Mouse (Mus musculus) granulocyte monocyte progenitor cell, adult 5-6 weeks (primary cell): Measurements from ENCODE around the gene Nfix. TPM values are rescaled to one million over a fixed set of nuclear protein-coding genes. Genes with fewer than 3 reads are reported as not detected.
A peak's percentile ranks its signal among the peaks of the same experiment; 100 is the strongest.

Experiments used
- ATAC-seq: replicated peaks from 2 replicates; pipeline ENCODE4 v1.8.0; 2016; ENCODE audit warnings: mild to moderate bottlenecking, moderate TSS enrichment, inconsistent platforms; ENCODE audit not compliant: poor library complexity, severe bottlenecking
- total RNA-seq, 2 experiments: library from RNA; stranded (forward) in 1 of 2; stranded (reverse) in 1 of 2; fragments of 200-712, 200-1000 nt in 1 of 2; fragments of >200 nt in 1 of 2; fragmentation: Nextera tagmentation in 1 of 2; gene quantifications; 2 replicates each; pipeline ENCODE4 v1.2.3; 2014 to 2017

Nfix gene
- total RNA-seq, 2 experiments from 2014 or later: 12.8 to 25.7 TPM

GRCm38 (mm10) chr8:84724683-84725082 is 75.5 kb downstream of the Nfix start:
- ATAC-seq: no peak

GRCm38 (mm10) chr8:84723571-84723900 is 76.6 kb downstream of the Nfix start:
- 0 out of 2 replicates have a peak, but pooled peaks have one; percentile 4 for ATAC-seq

DNA sequence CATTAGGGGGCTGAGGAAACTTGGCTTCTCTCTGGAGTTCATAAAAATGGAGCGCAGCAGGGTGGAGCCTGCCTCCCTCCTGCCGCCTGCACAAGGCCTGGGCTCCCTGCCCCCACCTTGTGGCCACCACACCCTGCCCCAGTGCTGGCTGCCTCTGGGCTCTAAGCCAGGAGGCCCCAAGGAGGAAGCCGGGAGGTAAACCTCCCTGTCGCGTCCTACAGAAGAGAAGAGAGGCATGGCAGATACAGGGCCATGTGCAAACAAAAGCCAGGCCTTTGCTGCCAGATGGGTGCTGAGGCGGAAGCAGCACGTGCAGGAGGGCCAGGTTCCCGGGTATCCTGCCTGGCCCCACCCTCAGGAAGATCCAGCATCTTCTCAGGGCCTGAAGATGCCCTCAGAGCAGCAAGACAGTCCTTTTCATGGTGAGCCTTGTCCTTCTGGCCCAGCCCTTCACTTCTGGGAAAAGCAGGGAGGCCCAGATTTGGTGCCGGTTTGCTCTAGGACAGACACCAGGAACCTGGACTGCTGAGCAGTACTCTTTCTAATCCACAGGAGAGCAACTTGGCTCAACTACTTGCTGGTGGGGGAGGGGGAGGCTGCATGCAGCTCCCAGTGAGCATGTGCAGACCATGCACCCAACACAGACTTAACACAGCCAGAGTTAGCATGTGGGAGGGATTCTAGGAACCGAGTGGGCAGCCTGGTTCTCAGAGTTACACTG is 77.1 kb downstream of the Nfix start, which contains the start of gene G430095P16Rik:
TSS of gene G430095P16Rik (plus strand) at position 158 of the 721 bp plus-strand sequence.
- ATAC-seq: peak; percentile 84

- no peak for ATAC-seq
Observed at GRCm38 (mm10) chr8:84722530-84722849, 77.7 kb downstream of the Nfix start.

GRCm38 (mm10) chr8:84718959-84719690 is 81.0 kb downstream of the Nfix start:
- no peak for ATAC-seq

DNA sequence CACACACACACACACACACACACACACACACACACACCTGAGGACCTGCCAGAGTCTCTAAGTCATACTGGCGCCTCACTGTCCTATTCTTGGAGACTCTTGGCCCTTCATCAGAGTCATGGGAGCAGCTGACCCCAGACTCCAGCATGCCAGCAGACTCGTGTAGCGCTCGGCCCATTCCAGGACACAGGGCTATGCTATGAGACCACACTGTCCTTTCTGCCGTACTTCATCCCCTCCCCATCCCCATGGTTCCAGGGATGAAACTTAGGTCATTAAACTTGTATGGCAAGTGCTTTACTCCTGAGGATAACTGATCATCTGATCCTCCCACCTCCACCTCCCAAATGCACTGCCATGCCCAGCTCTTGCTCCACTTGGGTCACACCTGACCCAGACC is 81.7 kb downstream of the Nfix start:
- no peak for ATAC-seq

GRCm38 (mm10) chr8:84716790-84717189 is 83.4 kb downstream of the Nfix start:
- ATAC-seq: no peak

- ATAC-seq: no peak
Observed at GRCm38 (mm10) chr8:84715893-84716468, 84.2 kb downstream of the Nfix start.

- no peak for ATAC-seq
Observed at GRCm38 (mm10) chr8:84714161-84714560, 86.0 kb downstream of the Nfix start.

DNA sequence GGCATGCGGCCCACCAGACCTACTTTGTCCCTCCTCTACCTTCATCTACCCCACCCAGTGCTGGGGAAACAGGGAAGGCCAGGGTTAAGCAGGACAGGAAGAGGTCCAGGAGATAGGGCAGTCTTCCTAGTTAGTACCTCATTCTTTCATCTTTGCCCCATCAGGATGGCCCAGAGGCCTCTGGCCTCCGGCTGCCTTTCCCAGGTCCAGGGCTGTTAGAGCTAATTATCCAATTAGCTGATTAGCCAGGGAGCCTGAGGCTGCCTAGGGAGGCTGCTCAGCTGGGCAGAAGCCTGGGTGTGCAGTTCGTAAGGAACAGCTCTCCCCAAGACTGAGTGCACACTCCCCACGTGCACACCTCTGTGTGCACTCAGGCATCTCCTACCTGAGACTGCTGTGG is 86.8 kb downstream of the Nfix start:
- ATAC-seq: no peak

- no peak for ATAC-seq
Observed at GRCm38 (mm10) chr8:84712759-84713120, 87.4 kb downstream of the Nfix start.

GRCm38 (mm10) chr8:84711933-84712758 is 88.0 kb downstream of the Nfix start:
- peak; percentile 34; the same call in 1 of the 2 replicates for ATAC-seq

GRCm38 (mm10) chr8:84711312-84711711 is 88.8 kb downstream of the Nfix start:
- ATAC-seq: no peak

GRCm38 (mm10) chr8:84709931-84710330 is 90.2 kb downstream of the Nfix start:
- no peak for ATAC-seq

DNA sequence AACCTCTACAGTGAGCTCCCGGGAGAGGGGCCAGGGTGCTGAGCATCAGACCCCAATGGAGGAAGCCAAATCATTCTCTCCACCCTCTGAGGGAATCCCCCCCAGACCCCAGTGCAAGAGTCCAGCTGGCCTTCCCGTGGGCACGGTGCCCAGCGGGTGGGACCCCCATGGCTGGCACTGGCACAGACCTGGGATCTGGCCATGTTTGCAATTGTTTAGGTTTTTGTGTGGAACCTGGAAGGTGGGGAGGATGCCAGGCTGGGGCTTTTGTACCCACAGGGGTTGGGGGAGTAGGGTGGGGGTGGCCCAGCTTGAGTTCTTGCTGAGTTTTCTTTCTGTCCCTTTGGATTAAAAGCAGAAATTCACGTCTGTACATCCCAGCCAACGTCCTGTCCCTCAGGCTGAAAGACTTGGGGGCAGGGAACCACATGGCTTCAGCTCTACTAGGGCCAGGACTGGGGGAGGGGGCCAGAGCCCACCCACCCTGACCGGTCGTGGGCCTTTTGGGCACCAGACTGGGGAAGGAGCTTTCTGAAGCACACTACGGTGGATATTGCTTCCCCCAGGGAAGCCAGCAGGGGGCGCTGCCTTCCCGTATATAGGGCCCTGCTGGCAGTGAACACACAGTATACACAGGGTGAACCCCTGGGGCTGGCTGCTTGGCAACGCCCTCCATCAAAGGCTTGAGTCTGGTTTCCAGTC is 91.2 kb downstream of the Nfix start:
- peak; percentile 36 for ATAC-seq

- no peak for ATAC-seq
Observed at GRCm38 (mm10) chr8:84708071-84708541, 92.0 kb downstream of the Nfix start.

- peak; percentile 36 for ATAC-seq
Observed at GRCm38 (mm10) chr8:84707267-84707883, 92.8 kb downstream of the Nfix start.

DNA sequence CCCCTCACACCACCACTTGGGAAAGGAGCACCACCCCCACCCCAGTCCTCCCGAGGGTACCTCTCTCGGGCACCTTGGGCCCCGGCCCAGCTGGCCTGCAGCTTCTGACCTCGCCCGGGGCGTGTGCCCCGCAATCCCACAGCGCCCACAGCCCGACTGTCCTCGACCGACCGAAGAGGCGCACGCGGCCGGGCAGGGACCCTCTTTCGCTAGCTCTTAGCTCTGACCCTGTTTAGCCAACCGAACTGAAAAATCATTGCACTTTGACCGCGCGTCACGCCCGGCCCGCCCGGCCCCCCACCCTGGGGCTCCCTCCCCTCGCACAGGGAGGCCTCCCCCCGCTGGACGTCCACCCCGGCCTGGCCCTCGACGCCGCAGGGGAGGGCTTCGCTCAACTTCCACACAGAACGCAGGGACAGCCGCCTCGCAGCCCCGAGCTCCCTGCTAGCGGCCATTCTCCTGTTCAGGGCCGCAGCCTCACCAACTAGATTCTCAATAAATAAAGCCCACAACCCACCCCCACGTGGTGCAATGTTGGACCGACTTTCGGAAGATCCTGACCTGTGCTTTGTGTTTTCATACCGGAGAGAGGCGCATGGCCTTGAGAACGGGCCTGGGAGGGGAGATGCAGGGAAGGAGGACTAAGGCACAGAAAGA is 93.4 kb downstream of the Nfix start:
- peak; percentile 9 for ATAC-seq

GRCm38 (mm10) chr8:84705960-84706359 is 94.2 kb downstream of the Nfix start:
- no peak for ATAC-seq
